Mouse (Mus musculus) thymus, postnatal 36 days (tissue): ENCODE data around the gene Washc4.
"Not testable (repeated sequence)": the region's sequence is repeated elsewhere in the genome, so short reads cannot be mapped to it uniquely, and the experiment has no call there.

Experiments
- DNase-seq, 2 experiments: peaks; one replicate each; pipeline ENCODE4 v3.0.0; 2022; ENCODE audit warnings: mixed read lengths in 2 of 2

Washc4 gene

GRCm38 (mm10) chr10:83543439-83544102, at the start of gene Washc4:
TSS of gene Washc4 (plus strand) at chr10:83543752.
- peak; percentile 90 to 93 for DNase-seq

- DNase-seq: no peak
These were observed 46.2 kb upstream of the Washc4 start for GRCm38 (mm10) chr10:83497321-83497720.

GRCm38 (mm10) chr10:83508962-83509660, 34.4 kb upstream of the Washc4 start:
- peak; percentile 25 to 27 for DNase-seq

GRCm38 (mm10) chr10:83511304-83511703, 32.2 kb upstream of the Washc4 start:
- DNase-seq: no peak

GRCm38 (mm10) chr10:83513736-83514135, 29.8 kb upstream of the Washc4 start:
- DNase-seq: no peak

- no peak for DNase-seq
These were observed 22.6 kb upstream of the Washc4 start for GRCm38 (mm10) chr10:83520990-83521389.

- not testable (repeated sequence) for DNase-seq
These were observed 19.3 kb upstream of the Washc4 start for GRCm38 (mm10) chr10:83524238-83524637.

- no peak for DNase-seq
These were observed 13.1 kb upstream of the Washc4 start for GRCm38 (mm10) chr10:83530384-83530967.

- no peak for DNase-seq
These were observed 10.2 kb upstream of the Washc4 start for GRCm38 (mm10) chr10:83533258-83533909.

- DNase-seq: peak; percentile 37 to 59
These were observed 9.7 kb upstream of the Washc4 start, which contains the start of gene Aldh1l2 for GRCm38 (mm10) chr10:83533910-83534283. TSS of gene Aldh1l2 (minus strand) at chr10:83534140.

GRCm38 (mm10) chr10:83536436-83536835, 7.1 kb upstream of the Washc4 start:
- DNase-seq: no peak

GRCm38 (mm10) chr10:83539311-83539980, 4.1 kb upstream of the Washc4 start:
- no peak for DNase-seq

GRCm38 (mm10) chr10:83540092-83540491, 3.5 kb upstream of the Washc4 start:
- DNase-seq: no peak

- DNase-seq: no peak
These were observed 1.3 kb upstream of the Washc4 start for GRCm38 (mm10) chr10:83542241-83542640.

GRCm38 (mm10) chr10:83544103-83544479, 539 bp downstream of the Washc4 start:
- no peak for DNase-seq

GRCm38 (mm10) chr10:83545341-83545740, 1.8 kb downstream of the Washc4 start:
- no peak for DNase-seq

GRCm38 (mm10) chr10:83563005-83563404, 19.5 kb downstream of the Washc4 start:
- DNase-seq: no peak

GRCm38 (mm10) chr10:83565449-83566441, 22.2 kb downstream of the Washc4 start:
- no peak for DNase-seq

- DNase-seq: no peak
These were observed 47.2 kb downstream of the Washc4 start for GRCm38 (mm10) chr10:83590801-83591200.

GRCm38 (mm10) chr10:83592616-83593015, 49.1 kb downstream of the Washc4 start:
- no peak for DNase-seq

- no peak for DNase-seq
These were observed 51.0 kb downstream of the Washc4 start for GRCm38 (mm10) chr10:83594526-83594925.

GRCm38 (mm10) chr10:83600650-83601049, 57.1 kb downstream of the Washc4 start:
- no peak for DNase-seq
